Mouse (Mus musculus): ENCODE results near the gene Prpf6.

DNA sequence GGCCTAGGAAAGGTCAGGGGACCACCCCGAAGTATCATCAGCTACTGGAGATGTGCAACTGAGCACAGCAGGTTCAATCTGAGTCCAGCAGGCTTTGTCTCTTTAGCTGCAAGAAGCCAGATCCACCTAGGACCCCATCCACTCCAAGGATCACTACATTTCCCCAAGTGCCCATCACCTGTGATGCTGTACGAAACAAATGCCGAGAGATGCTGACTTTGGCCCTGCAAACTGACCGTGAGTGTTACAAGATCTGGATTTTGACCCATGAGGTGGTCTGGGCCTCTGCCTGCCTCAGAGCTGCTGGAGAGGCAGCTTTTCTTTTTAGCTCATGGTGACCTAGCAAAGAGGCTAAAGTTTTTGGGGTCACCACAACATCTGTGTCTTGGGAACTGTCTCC lies 94.0 kb downstream of the Prpf6 start:
- TF ChIP-seq CTCF (IDR thresholded peaks at IDR 0.05; ENCODE audit: low read depth, low read length) = no peak
- TF ChIP-seq POLR2A (IDR thresholded peaks at IDR 0.05; ENCODE audit: insufficient read depth, low read length) = no peak
- TF ChIP-seq EP300 (IDR thresholded peaks at IDR 0.05; ENCODE audit: insufficient read depth, low read depth, low read length) = no peak

Data from ES-Bruce4 (cell line).